Mouse (Mus musculus) lung, embryonic 14.5 days (tissue): Measurements from ENCODE around the gene Arfgef2. TPM values are rescaled to one million over a fixed set of nuclear protein-coding genes. Genes with fewer than 3 reads are reported as not detected.

Experiments used
- ATAC-seq: fragments of 200-750 bp; cut with Nextera tagmentation; 2 replicates; pipeline ENCODE4 v1.8.0; 2017; ENCODE audit warnings: mild to moderate bottlenecking, moderate TSS enrichment, moderate library complexity; ENCODE audit not compliant: insufficient read depth
- DNase-seq: peaks from one replicate; pipeline ENCODE4 v3.0.0-alpha.2; 2015
- H3K27ac ChIP-seq: fragments of 300-500 bp; sonication (generic); 2 replicates; pipeline ENCODE4 v1.5.1; 2014; ENCODE audit warnings: low read depth, mild to moderate bottlenecking, moderate library complexity
- H3K27me3 ChIP-seq: fragments of 300-500 bp; sonication (generic); 2 replicates; pipeline ENCODE4 v1.6.1; 2014; ENCODE audit warnings: low read length, control low read depth; ENCODE audit not compliant: insufficient read depth
- H3K36me3 ChIP-seq: fragments of 300-500 bp; sonication (generic); 2 replicates; pipeline ENCODE4 v1.6.1; 2014; ENCODE audit warnings: control low read depth; ENCODE audit not compliant: insufficient read depth
- H3K4me1 ChIP-seq: fragments of 300-500 bp; sonication (generic); 2 replicates; pipeline ENCODE4 v1.6.1; 2014; ENCODE audit warnings: antibody characterized with exemption, control low read depth; ENCODE audit not compliant: insufficient read depth
- H3K4me2 ChIP-seq: fragments of 300-500 bp; sonication (generic); 2 replicates; pipeline ENCODE4 v1.6.1; 2014; ENCODE audit warnings: mild to moderate bottlenecking
- H3K4me3 ChIP-seq: fragments of 300-500 bp; sonication (generic); 2 replicates; pipeline ENCODE4 v1.5.1; 2014; ENCODE audit warnings: low read depth, low read length
- H3K9ac ChIP-seq: fragments of 300-500 bp; sonication (generic); 2 replicates; pipeline ENCODE4 v1.6.1; 2014
- H3K9me3 ChIP-seq: fragments of 300-500 bp; sonication (generic); 2 replicates; pipeline ENCODE4 v1.6.1; 2016; ENCODE audit warnings: low read depth, low read length, control low read depth
- CTCF ChIP-seq: IDR thresholded peaks from 2 replicates; pipeline ENCODE4 v1.5.1; 2016; ENCODE audit warnings: antibody characterized with exemption, low read depth
- WGBS: fragments of 180-500 bp; shearing (Covaris S2); extraction: QIAGEN DNeasy Blood & Tissue Kit; methylation state at CpG from one replicate; pipeline ENCODE4 v1.1.7; 2014; 5-methylcytosine and 5-hydroxymethylcytosine counted together
- polyA plus RNA-seq: library from polyadenylated mRNA; unstranded; fragments of >200 nt; fragmentation: Nextera tagmentation; extraction: Ambion mirVana; gene quantifications from 2 replicates; pipeline ENCODE4 v1.2.1, GENCODE M21; 2014

The Arfgef2 gene
- polyA plus RNA-seq, 1 experiment from 2014 or later: 6.9 TPM

- H3K4me3 ChIP-seq: no peak overlapping the region
- H3K9me3 ChIP-seq: no peaks in the 10 kb centered on the region
- no peak overlapping the region for H3K27ac ChIP-seq
- ATAC-seq: no peak
- H3K4me2 ChIP-seq: no peak overlapping the region
- H3K9ac ChIP-seq: no peak overlapping the region
- no peak for TF ChIP-seq CTCF
- peaks cover 90% of the 10 kb centered on the region for H3K36me3 ChIP-seq
- no peaks in the 10 kb centered on the region for H3K27me3 ChIP-seq
- 67% methylated on average over 5 of the region's 5 CpGs for WGBS
- DNase-seq: no peak
- H3K4me1 ChIP-seq: no peaks in the 10 kb centered on the region
These were observed 129.0 kb downstream of the Arfgef2 start for GRCm38 (mm10) chr2:166934416-166934815.

GRCm38 (mm10) chr2:166935582-166935981, 130.2 kb downstream of the Arfgef2 start:
- TF ChIP-seq CTCF: no peak
- no peak overlapping the region for H3K27ac ChIP-seq
- no peak overlapping the region for H3K4me3 ChIP-seq
- DNase-seq (peak; percentile 36), ATAC-seq (no peak)
- H3K36me3 ChIP-seq: peaks cover 88% of the 10 kb centered on the region
- H3K9me3 ChIP-seq: no peaks in the 10 kb centered on the region
- no peaks in the 10 kb centered on the region for H3K27me3 ChIP-seq
- H3K4me2 ChIP-seq: no peak overlapping the region
- WGBS: 83% methylated on average over 7 of the region's 7 CpGs
- no peaks in the 10 kb centered on the region for H3K4me1 ChIP-seq
- H3K9ac ChIP-seq: no peak overlapping the region

DNA sequence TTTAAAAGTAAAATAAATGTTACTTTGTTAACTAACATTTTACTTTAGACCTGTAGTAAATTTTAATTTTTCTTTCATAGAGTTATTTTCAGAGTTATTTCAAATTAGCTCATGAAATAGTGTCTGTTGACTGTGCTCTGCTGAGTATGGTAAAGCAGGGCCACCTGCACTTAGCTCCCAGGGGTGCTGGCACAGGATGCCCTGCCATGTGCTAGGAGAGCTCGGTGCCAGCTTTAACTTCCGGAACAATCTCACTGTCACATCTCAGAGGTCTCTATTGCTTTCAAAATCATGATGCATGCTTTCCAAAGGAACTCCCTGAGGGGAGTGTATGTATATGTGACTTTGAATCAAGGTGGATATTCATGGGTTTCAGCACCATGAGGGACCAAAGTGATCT, 130.8 kb downstream of the Arfgef2 start:
- no peak overlapping the region for H3K4me3 ChIP-seq
- no peaks in the 10 kb centered on the region for H3K4me1 ChIP-seq
- no peak overlapping the region for H3K4me2 ChIP-seq
- WGBS: 94% methylated on average over 2 of the region's 2 CpGs
- peaks cover 88% of the 10 kb centered on the region for H3K36me3 ChIP-seq
- H3K9ac ChIP-seq: no peak overlapping the region
- ATAC-seq (no peak), DNase-seq (no peak)
- H3K9me3 ChIP-seq: no peaks in the 10 kb centered on the region
- H3K27ac ChIP-seq: no peak overlapping the region
- no peaks in the 10 kb centered on the region for H3K27me3 ChIP-seq
- TF ChIP-seq CTCF: no peak

DNA sequence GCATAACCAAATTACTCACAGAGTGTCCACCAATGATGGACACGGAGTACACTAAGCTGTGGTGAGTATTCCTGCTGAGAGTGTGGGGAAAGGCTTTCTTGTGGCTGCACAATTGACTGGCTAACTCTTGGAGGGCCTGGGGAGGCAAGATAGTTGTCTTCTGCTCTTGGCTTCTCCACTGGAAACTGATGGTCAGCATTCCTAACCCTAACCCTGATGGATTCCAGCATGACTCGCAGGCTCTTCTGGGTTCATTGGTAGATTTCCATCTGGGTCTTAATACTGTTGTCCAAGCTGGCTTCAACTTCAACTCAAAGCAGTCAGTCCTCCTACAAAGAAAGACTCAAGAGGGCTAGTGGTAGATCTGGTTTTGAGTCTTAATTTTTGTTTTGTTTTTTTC, 137.8 kb downstream of the Arfgef2 start:
- H3K36me3 ChIP-seq: peaks cover 94% of the 10 kb centered on the region
- no peak overlapping the region for H3K4me3 ChIP-seq
- H3K27ac ChIP-seq: no peak overlapping the region
- H3K4me1 ChIP-seq: no peaks in the 10 kb centered on the region
- ATAC-seq (no peak), DNase-seq (no peak)
- no peaks in the 10 kb centered on the region for H3K9me3 ChIP-seq
- no peak overlapping the region for H3K4me2 ChIP-seq
- WGBS: 85% methylated on average over 2 of the region's 2 CpGs
- H3K27me3 ChIP-seq: no peaks in the 10 kb centered on the region
- H3K9ac ChIP-seq: no peak overlapping the region
- TF ChIP-seq CTCF: no peak

GRCm38 (mm10) chr2:166944346-166944745, 139.0 kb downstream of the Arfgef2 start:
- no peak overlapping the region for H3K9ac ChIP-seq
- ATAC-seq: no peak
- H3K36me3 ChIP-seq: peaks cover 95% of the 10 kb centered on the region

GRCm38 (mm10) chr2:166945456-166945855, 140.1 kb downstream of the Arfgef2 start:
- no peak overlapping the region for H3K27ac ChIP-seq
- no peaks in the 10 kb centered on the region for H3K4me1 ChIP-seq
- peaks cover 98% of the 10 kb centered on the region for H3K36me3 ChIP-seq
- 0 out of 2 replicates have a peak, but pooled peaks have one; percentile 38 for ATAC-seq
- peak; percentile 54 for DNase-seq
- no peak overlapping the region for H3K4me3 ChIP-seq
- no peaks in the 10 kb centered on the region for H3K27me3 ChIP-seq
- H3K9me3 ChIP-seq: no peaks in the 10 kb centered on the region
- WGBS: 50% methylated on average over 4 of the region's 4 CpGs
- no peak overlapping the region for H3K4me2 ChIP-seq
- peak; percentile 43 for TF ChIP-seq CTCF
- H3K9ac ChIP-seq: no peak overlapping the region

More at GRCm38 (mm10) chr2:166944346-166944745, 139.0 kb downstream of the Arfgef2 start:
- Histone ChIP-seq H3K4me3 (no peak overlapping the region), H3K27me3 (no peaks in the 10 kb centered on the region), H3K4me2 (no peak overlapping the region), H3K4me1 (no peaks in the 10 kb centered on the region), H3K9me3 (no peaks in the 10 kb centered on the region), H3K27ac (no peak overlapping the region)
- TF ChIP-seq CTCF: no peak
- DNase-seq: no peak
- 62% methylated on average over 1 of the region's 1 CpGs for WGBS

Other genes starting within 250 kb of the Arfgef2 start
- gene Prex1, start 91.8 kb upstream of the Arfgef2 start, polyA plus RNA-seq: 12.9 and 13.8 TPM in 2 replicates
- 7.3 and 10.9 TPM in 2 replicates for gene Trp53rkb, start 13.1 kb upstream of the Arfgef2 start, polyA plus RNA-seq
- 177 TPM in 2 replicates for gene Cse1l, start 100.5 kb downstream of the Arfgef2 start, polyA plus RNA-seq
- gene Stau1, start 190.7 kb downstream of the Arfgef2 start, polyA plus RNA-seq: 82.3 and 84.8 TPM in 2 replicates
- gene Ddx27, start 209.6 kb downstream of the Arfgef2 start, polyA plus RNA-seq: 46.3 and 52.6 TPM in 2 replicates